Mouse (Mus musculus) midbrain, postnatal 0 days (tissue): ENCODE results near the gene Cul4a. TPM values are rescaled to one million over a fixed set of nuclear protein-coding genes. Genes with fewer than 3 reads are reported as not detected.

ENCODE experiments used
- ATAC-seq: fragments of 200-750 bp; cut with Nextera tagmentation; 2 replicates; pipeline ENCODE4 v1.8.0; 2017; ENCODE audit warnings: moderate number of reproducible peaks, mild to moderate bottlenecking, moderate TSS enrichment, moderate library complexity; ENCODE audit not compliant: low FRiP score
- DNase-seq: peaks from one replicate; pipeline ENCODE4 v3.0.0-alpha.2; 2015; ENCODE audit warnings: low spot score
- H3K27ac ChIP-seq: fragments of 300-500 bp; sonication (generic); 2 replicates; pipeline ENCODE4 v1.5.1; 2014; ENCODE audit warnings: low read depth, mild to moderate bottlenecking, low read length, mixed read lengths
- H3K27me3 ChIP-seq: fragments of 300-500 bp; sonication (generic); 2 replicates; pipeline ENCODE4 v1.6.1; 2014; ENCODE audit warnings: low read length, control low read depth, mixed read lengths; ENCODE audit not compliant: insufficient read depth
- H3K36me3 ChIP-seq: fragments of 300-500 bp; sonication (generic); 2 replicates; pipeline ENCODE4 v1.6.1; 2014; ENCODE audit warnings: low read length, control low read depth, mixed read lengths; ENCODE audit not compliant: insufficient read depth
- H3K4me1 ChIP-seq: fragments of 300-500 bp; sonication (generic); 2 replicates; pipeline ENCODE4 v1.6.1; 2014; ENCODE audit warnings: mild to moderate bottlenecking, control low read depth, antibody characterized with exemption, low read length, mixed read lengths; ENCODE audit not compliant: insufficient read depth
- H3K4me2 ChIP-seq: fragments of 300-500 bp; sonication (generic); 2 replicates; pipeline ENCODE4 v1.6.1; 2014; ENCODE audit warnings: low read depth, mild to moderate bottlenecking, low read length, mixed read lengths; ENCODE audit not compliant: poor library complexity, severe bottlenecking
- H3K4me3 ChIP-seq: fragments of 300-500 bp; sonication (generic); 2 replicates; pipeline ENCODE4 v1.5.1; 2014; ENCODE audit warnings: low read depth, mild to moderate bottlenecking, low read length, moderate library complexity
- H3K9ac ChIP-seq: fragments of 300-500 bp; sonication (generic); replicated peaks from 2 replicates; pipeline ENCODE4 v1.6.1; 2014; ENCODE audit warnings: mild to moderate bottlenecking, low read length, moderate library complexity, mixed read lengths; ENCODE audit not compliant: poor library complexity, severe bottlenecking
- H3K9me3 ChIP-seq: fragments of 300-500 bp; sonication (generic); 2 replicates; pipeline ENCODE4 v1.6.1; 2016; ENCODE audit warnings: low read length, control low read depth
- CTCF ChIP-seq: IDR thresholded peaks from 2 replicates; pipeline ENCODE4 v1.5.1; 2016; ENCODE audit warnings: antibody characterized with exemption, mild to moderate bottlenecking
- WGBS: fragments of 180-500 bp; shearing (Covaris S2); extraction: QIAGEN DNeasy Blood & Tissue Kit; methylation state at CpG from one replicate; pipeline ENCODE4 v1.1.7; 2014; 5-methylcytosine and 5-hydroxymethylcytosine counted together
- polyA plus RNA-seq: library from polyadenylated mRNA; unstranded; fragments of >200 nt; fragmentation: Nextera tagmentation; extraction: Ambion mirVana; gene quantifications from 2 replicates; pipeline ENCODE4 v1.2.1, GENCODE M21; 2015
- total RNA-seq: library from RNA; depleted of rRNA; stranded (reverse); fragments of >200 nt; gene quantifications from 2 replicates; pipeline ENCODE4 v1.2.3, GENCODE M21; 2014

The Cul4a gene
- total and polyA plus RNA-seq, 2 experiments from 2014 or later, result 59.3 to 100 TPM

- no peak for DNase-seq
These were observed 54.0 kb downstream of the Cul4a start for GRCm38 (mm10) chr8:13159377-13159881.

GRCm38 (mm10) chr8:13160691-13161090, 55.3 kb downstream of the Cul4a start:
- Histone ChIP-seq H3K4me3 (no peak overlapping the region), H3K27ac (no peak overlapping the region), H3K27me3 (no peaks in the 10 kb centered on the region), H3K4me2 (peak overlapping the region; percentile 81; the same call in 1 of the 2 replicates), H3K9me3 (no peaks in the 10 kb centered on the region), H3K4me1 (peaks cover 5% of the 10 kb centered on the region), H3K36me3 (peaks cover 1% of the 10 kb centered on the region; the same call in 1 of the 2 replicates), H3K9ac (0 out of 2 replicates have a peak overlapping the region, but pooled peaks have one; percentile 99)
- no peak for TF ChIP-seq CTCF
- ATAC-seq, result no peak
- DNase-seq, result no peak
- WGBS, result 88% methylated on average over 3 of the region's 3 CpGs

More at GRCm38 (mm10) chr8:13159377-13159881, 54.0 kb downstream of the Cul4a start:
- Histone ChIP-seq H3K36me3 (0 out of 2 replicates have a peak, but pooled peaks cover 5% of the 10 kb centered on the region), H3K9me3 (no peaks in the 10 kb centered on the region), H3K4me1 (peaks cover 5% of the 10 kb centered on the region), H3K9ac (peak overlapping the region; percentile 99), H3K4me2 (peak overlapping the region; percentile 81), H3K27ac (peak overlapping the region; percentile 84), H3K4me3 (peak overlapping the region; percentile 99), H3K27me3 (no peaks in the 10 kb centered on the region)
- WGBS, result 1% methylated on average over 46 of the region's 49 CpGs
- no peak for TF ChIP-seq CTCF
- peak; percentile 65 for ATAC-seq

GRCm38 (mm10) chr8:13162098-13162497, 56.7 kb downstream of the Cul4a start:
- H3K4me1 ChIP-seq, result peaks cover 5% of the 10 kb centered on the region
- no peak overlapping the region for H3K4me2 ChIP-seq
- H3K27ac ChIP-seq, result no peak overlapping the region
- ATAC-seq (no peak), DNase-seq (no peak)
- no peak for TF ChIP-seq CTCF
- no peak overlapping the region for H3K4me3 ChIP-seq
- H3K9me3 ChIP-seq, result no peaks in the 10 kb centered on the region
- peaks cover 9% of the 10 kb centered on the region; the same call in 1 of the 2 replicates for H3K36me3 ChIP-seq
- 72% methylated on average over 6 of the region's 6 CpGs for WGBS
- no peaks in the 10 kb centered on the region for H3K27me3 ChIP-seq
- no peak overlapping the region for H3K9ac ChIP-seq

GRCm38 (mm10) chr8:13163563-13163962, 58.1 kb downstream of the Cul4a start:
- no peaks in the 10 kb centered on the region for H3K9me3 ChIP-seq
- DNase-seq, result no peak
- peaks cover 23% of the 10 kb centered on the region for H3K36me3 ChIP-seq
- H3K4me2 ChIP-seq, result no peak overlapping the region
- no peak for TF ChIP-seq CTCF
- peaks cover 5% of the 10 kb centered on the region for H3K4me1 ChIP-seq
- 92% methylated on average over 1 of the region's 1 CpGs for WGBS
- no peak overlapping the region for H3K4me3 ChIP-seq
- H3K27ac ChIP-seq, result no peak overlapping the region
- no peak for ATAC-seq
- H3K9ac ChIP-seq, result no peak overlapping the region
- H3K27me3 ChIP-seq, result no peaks in the 10 kb centered on the region

GRCm38 (mm10) chr8:13164361-13164760, 58.9 kb downstream of the Cul4a start:
- no peak for DNase-seq
- no peak for TF ChIP-seq CTCF
- no peak overlapping the region for H3K4me3 ChIP-seq
- no peak overlapping the region for H3K4me2 ChIP-seq
- H3K4me1 ChIP-seq, result peaks cover 5% of the 10 kb centered on the region
- 86% methylated on average over 5 of the region's 5 CpGs for WGBS
- peaks cover 31% of the 10 kb centered on the region for H3K36me3 ChIP-seq
- H3K27me3 ChIP-seq, result no peaks in the 10 kb centered on the region
- no peaks in the 10 kb centered on the region for H3K9me3 ChIP-seq
- no peak for ATAC-seq
- H3K9ac ChIP-seq, result no peak overlapping the region
- H3K27ac ChIP-seq, result no peak overlapping the region

- TF ChIP-seq CTCF, result no peak
- H3K4me3 ChIP-seq, result no peak overlapping the region
- H3K9ac ChIP-seq, result no peak overlapping the region
- H3K4me1 ChIP-seq, result no peaks in the 10 kb centered on the region
- ATAC-seq, result no peak
- no peaks in the 10 kb centered on the region for H3K9me3 ChIP-seq
- 89% methylated on average over 1 of the region's 1 CpGs for WGBS
- no peaks in the 10 kb centered on the region for H3K27me3 ChIP-seq
- H3K27ac ChIP-seq, result no peak overlapping the region
- no peak for DNase-seq
- H3K4me2 ChIP-seq, result no peak overlapping the region
- peaks cover 78% of the 10 kb centered on the region for H3K36me3 ChIP-seq
These were observed 65.1 kb downstream of the Cul4a start for GRCm38 (mm10) chr8:13170510-13170909.
